Mouse (Mus musculus) CD4-positive, CD25-positive, alpha-beta regulatory T cell, adult 2 months (primary cell): ENCODE results near the gene Rbms3.

ENCODE experiments used
- DNase-seq: peaks from one replicate; pipeline ENCODE4 v3.0.0-alpha.2; 2012; ENCODE audit warnings: low read depth, low spot score

Gene Rbms3

GRCm38 (mm10) chr9:116762395-116763025 lies 867.2 kb downstream of the Rbms3 start:
- no peak for DNase-seq

- DNase-seq, result no peak
Observed at GRCm38 (mm10) chr9:116748857-116749584, 880.7 kb downstream of the Rbms3 start.

- DNase-seq, result no peak
Observed at GRCm38 (mm10) chr9:116748346-116748745, 881.4 kb downstream of the Rbms3 start.

- no peak for DNase-seq
Observed at GRCm38 (mm10) chr9:116746871-116747270, 882.8 kb downstream of the Rbms3 start.

- DNase-seq, result no peak
Observed at GRCm38 (mm10) chr9:116737786-116738185, 891.9 kb downstream of the Rbms3 start.

- no peak for DNase-seq
Observed at GRCm38 (mm10) chr9:116729172-116729571, 900.5 kb downstream of the Rbms3 start.

- DNase-seq, result no peak
Observed at GRCm38 (mm10) chr9:116728655-116729054, 901.1 kb downstream of the Rbms3 start.

GRCm38 (mm10) chr9:116728093-116728492 lies 901.6 kb downstream of the Rbms3 start:
- no peak for DNase-seq

GRCm38 (mm10) chr9:116724581-116724980 lies 905.1 kb downstream of the Rbms3 start:
- no peak for DNase-seq

GRCm38 (mm10) chr9:116703119-116703518 lies 926.6 kb downstream of the Rbms3 start:
- DNase-seq, result no peak

- no peak for DNase-seq
Observed at GRCm38 (mm10) chr9:116702611-116703010, 927.1 kb downstream of the Rbms3 start.

- DNase-seq, result no peak
Observed at GRCm38 (mm10) chr9:116701511-116702179, 928.1 kb downstream of the Rbms3 start.

- DNase-seq, result no peak
Observed at GRCm38 (mm10) chr9:116688615-116689014, 941.1 kb downstream of the Rbms3 start.

GRCm38 (mm10) chr9:116677142-116677541 lies 952.6 kb downstream of the Rbms3 start:
- no peak for DNase-seq

- DNase-seq, result no peak
Observed at GRCm38 (mm10) chr9:116676445-116676844, 953.3 kb downstream of the Rbms3 start.

GRCm38 (mm10) chr9:116674191-116674590 lies 955.5 kb downstream of the Rbms3 start:
- no peak for DNase-seq

- DNase-seq, result no peak
Observed at GRCm38 (mm10) chr9:116661026-116661425, 968.7 kb downstream of the Rbms3 start.

- DNase-seq, result no peak
Observed at GRCm38 (mm10) chr9:116659936-116660335, 969.8 kb downstream of the Rbms3 start.

- no peak for DNase-seq
Observed at GRCm38 (mm10) chr9:116657141-116657540, 972.6 kb downstream of the Rbms3 start.

GRCm38 (mm10) chr9:116651414-116651813 lies 978.3 kb downstream of the Rbms3 start:
- DNase-seq, result peak; percentile 1

- DNase-seq, result no peak
Observed at GRCm38 (mm10) chr9:116649955-116650354, 979.8 kb downstream of the Rbms3 start.

- DNase-seq, result no peak
Observed at GRCm38 (mm10) chr9:116649086-116649792, 980.5 kb downstream of the Rbms3 start.
